Mouse (Mus musculus) pancreas, adult 10 weeks (tissue): ENCODE measurements around the gene Odf3l2. TPM values are rescaled to one million over a fixed set of nuclear protein-coding genes. Genes with fewer than 3 reads are reported as not detected.

ENCODE experiments used
- polyA plus RNA-seq: library from polyadenylated mRNA; stranded (reverse); fragments of 350-450 nt; fragmentation: Illumina TruSeq; extraction: RNeasy Lipid Tissue Mini Kit (QIAGEN cat#74804); gene quantifications from one replicate; pipeline ENCODE4 v1.2.3, GENCODE M21; 2015; ENCODE audit warnings: low read depth, low replicate concordance; ENCODE audit not compliant: insufficient read depth

Gene Odf3l2
- not detected for polyA plus RNA-seq

GRCm38 (mm10) chr10:79645711-79646110 is at the start of gene Odf3l2:
Gene Odf3l2, minus strand, starts transcription at chr10:79645738.

GRCm38 (mm10) chr10:79688720-79689119 is 43.2 kb upstream of the Odf3l2 start, which contains the start of gene Gzmm:
Gene Gzmm, plus strand, starts transcription at chr10:79689020.

GRCm38 (mm10) chr10:79681591-79682245 is 36.2 kb upstream of the Odf3l2 start, which contains the start of gene Cdc34:
Gene Cdc34, plus strand, starts transcription at chr10:79682195.

GRCm38 (mm10) chr10:79668771-79669575 is 23.4 kb upstream of the Odf3l2 start, which contains the start of gene Tpgs1:
Gene Tpgs1, plus strand, starts transcription at chr10:79669369.

GRCm38 (mm10) chr10:79664131-79664665 is 18.7 kb upstream of the Odf3l2 start, which contains the start of gene Madcam1:
Gene Madcam1, plus strand, starts transcription at chr10:79664559.

GRCm38 (mm10) chr10:79637128-79638110 is 8.1 kb downstream of the Odf3l2 start, which contains the start of gene Shc2:
Gene Shc2, minus strand, starts transcription at chr10:79637918.

GRCm38 (mm10) chr10:79613578-79614304 is 31.8 kb downstream of the Odf3l2 start, which contains the start of gene C2cd4c:
Gene C2cd4c, minus strand, starts transcription at chr10:79614025.

Other genes with a start within 250 kb of the Odf3l2 start
- gene Vmn2r83, start 177.0 kb downstream of the Odf3l2 start, polyA plus RNA-seq, result not detected
- 7.3 TPM for gene Plpp2, start 111.9 kb downstream of the Odf3l2 start, polyA plus RNA-seq
- gene Mier2, start 90.5 kb downstream of the Odf3l2 start, polyA plus RNA-seq, result 10.7 TPM
- gene Theg, start 58.4 kb downstream of the Odf3l2 start, polyA plus RNA-seq, result not detected
- gene C2cd4c, start 31.7 kb downstream of the Odf3l2 start, polyA plus RNA-seq, result 0.61 TPM
- gene Shc2, start 7.8 kb downstream of the Odf3l2 start, polyA plus RNA-seq, result 3.3 TPM
- gene Madcam1, start 18.8 kb upstream of the Odf3l2 start, polyA plus RNA-seq, result not detected
- gene Tpgs1, start 23.6 kb upstream of the Odf3l2 start, polyA plus RNA-seq, result 4.6 TPM
- gene Cdc34, start 36.5 kb upstream of the Odf3l2 start, polyA plus RNA-seq, result 47.7 TPM
- gene Gzmm, start 43.3 kb upstream of the Odf3l2 start, polyA plus RNA-seq, result 0.74 TPM
- gene Bsg, start 58.8 kb upstream of the Odf3l2 start, polyA plus RNA-seq, result 168 TPM
- gene Hcn2, start 70.9 kb upstream of the Odf3l2 start, polyA plus RNA-seq, result 0.83 TPM
- gene Polrmt, start 100.8 kb upstream of the Odf3l2 start, polyA plus RNA-seq, result 29.7 TPM
- not detected for gene Fgf22, start 109.3 kb upstream of the Odf3l2 start, polyA plus RNA-seq
- 22.3 TPM for gene Rnf126, start 121.2 kb upstream of the Odf3l2 start, polyA plus RNA-seq
- gene Fstl3, start 131.5 kb upstream of the Odf3l2 start, polyA plus RNA-seq, result 7.2 TPM
- gene Prss57, start 145.2 kb upstream of the Odf3l2 start, polyA plus RNA-seq, result not detected
- gene Palm, start 147.8 kb upstream of the Odf3l2 start, polyA plus RNA-seq, result 13.2 TPM
- gene Misp, start 175.3 kb upstream of the Odf3l2 start, polyA plus RNA-seq, result 1.3 TPM
- gene Ptbp1, start 208.7 kb upstream of the Odf3l2 start, polyA plus RNA-seq, result 39.5 TPM
- 1.1 TPM for gene Prtn3, start 228.7 kb upstream of the Odf3l2 start, polyA plus RNA-seq
- 2.6 TPM for gene Plppr3, start 228.9 kb upstream of the Odf3l2 start, polyA plus RNA-seq
- not detected for gene Elane, start 240.5 kb upstream of the Odf3l2 start, polyA plus RNA-seq
- 168 TPM for gene Cfd, start 245.1 kb upstream of the Odf3l2 start, polyA plus RNA-seq